Mouse (Mus musculus): Measurements from ENCODE around the gene Riox2. TPM values are rescaled to one million over a fixed set of nuclear protein-coding genes. Genes with fewer than 3 reads are reported as not detected.

Gene Riox2
- total RNA-seq (2023): 10 to 100 TPM; 42.5 to 43.3 TPM

DNA sequence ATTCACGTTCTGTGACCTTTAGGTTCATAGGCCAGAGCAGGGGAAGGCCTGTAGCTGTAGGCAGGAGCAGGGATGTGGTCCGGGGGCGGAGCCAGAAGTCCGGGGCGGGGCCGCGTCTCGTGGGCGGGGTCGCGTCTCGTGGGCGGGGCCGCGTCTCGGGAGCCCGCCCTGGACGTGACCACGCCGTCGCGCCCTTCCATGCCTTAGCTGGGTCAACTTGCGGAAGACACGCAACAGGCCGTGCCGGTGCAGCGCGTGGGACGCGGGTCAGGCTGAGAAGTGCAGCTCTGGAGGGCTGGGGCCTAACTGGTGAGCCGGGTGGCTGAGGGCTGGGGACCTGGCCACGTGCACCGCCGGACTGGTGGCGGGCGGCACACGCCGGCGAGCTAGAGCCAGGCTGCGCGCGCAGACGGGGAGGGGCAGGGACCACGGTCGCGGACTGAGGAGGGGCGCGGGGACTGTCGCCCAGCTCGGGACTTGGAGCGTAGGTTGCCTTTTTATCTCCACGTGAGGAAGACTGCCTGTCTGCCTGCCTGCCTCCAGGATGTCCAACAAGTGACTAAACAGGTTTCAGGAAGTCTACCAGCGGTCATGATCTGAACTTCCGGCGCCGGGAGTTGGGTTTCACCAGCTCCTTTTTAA lies at the start of gene Riox2:
Riox2 (plus strand) TSS at position 139 of the 642 bp plus-strand sequence.

Other genes starting within 250 kb of the Riox2 start
- gene Olfr201, start 199.1 kb upstream of the Riox2 start, total RNA-seq (2023): not detected
- not detected for gene Olfr202, start 185.0 kb upstream of the Riox2 start, total RNA-seq (2023)
- gene Olfr203, start 172.9 kb upstream of the Riox2 start, total RNA-seq (2023): not detected
- gene Olfr204, start 153.5 kb upstream of the Riox2 start, total RNA-seq (2023): not detected
- gene Olfr205, start 140.6 kb upstream of the Riox2 start, total RNA-seq (2023): not detected
- not detected for gene Olfr206, start 122.5 kb upstream of the Riox2 start, total RNA-seq (2023)
- gene Olfr209, start 107.8 kb upstream of the Riox2 start, total RNA-seq (2023): not detected
- not detected for gene Gabrr3, start 64.4 kb upstream of the Riox2 start, total RNA-seq (2023)
- gene Crybg3, start 129.2 kb downstream of the Riox2 start, total RNA-seq (2023): 10 to 100 TPM in 1 of 2 experiments, 1 to 10 TPM in 1; 8.6 to 11.0 TPM
- gene Arl6, start 167.6 kb downstream of the Riox2 start, total RNA-seq (2023): 1 to 10 TPM; 1.7 to 2.0 TPM